Mouse (Mus musculus): ENCODE measurements at regions not wholly inside any gene's neighbourhood (a gene's known extent, or its start where the extent isn't known, plus 50 kb on each side); places are given as distances from the start of the nearest gene placed in this dataset.

DNA sequence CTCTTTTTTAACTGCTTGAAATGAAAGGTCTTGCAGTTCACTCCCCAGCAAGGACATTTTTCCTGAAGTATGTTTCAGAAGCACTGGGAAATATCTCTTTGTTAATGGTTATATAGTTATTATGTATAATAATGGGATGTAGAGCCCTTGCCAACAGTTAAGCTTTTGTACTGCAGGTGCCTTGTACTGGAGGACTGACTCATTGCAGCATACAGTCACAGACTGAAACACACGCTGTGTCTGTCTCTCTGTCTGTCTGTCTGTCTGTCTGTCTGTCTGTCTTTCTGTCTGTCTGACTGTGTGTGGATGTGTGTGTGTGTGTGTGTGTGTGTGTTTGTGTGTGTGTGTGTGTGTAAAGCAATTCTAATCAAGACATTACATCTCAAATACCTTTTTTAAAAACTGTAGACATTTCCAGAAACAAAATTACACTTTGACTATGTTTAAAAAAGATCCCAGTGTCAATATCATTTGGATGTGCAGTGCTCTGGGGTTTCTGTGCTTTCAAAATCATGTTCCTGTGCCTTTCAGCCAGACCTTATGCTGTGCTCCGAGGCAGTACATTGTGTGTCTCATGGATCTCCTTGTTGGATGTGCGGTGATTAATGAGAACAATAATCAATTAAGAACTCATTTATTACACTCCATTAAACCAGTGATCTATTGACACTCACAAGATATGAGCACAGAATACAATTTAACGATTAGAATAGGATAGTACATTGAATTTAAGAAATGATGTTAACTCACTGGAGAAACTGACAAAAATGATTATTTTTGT is 299.5 kb downstream of the Arl6ip6 start:
- TF ChIP-seq POLR2A (IDR thresholded peaks at IDR 0.05; ENCODE audit: borderline replicate concordance, insufficient read depth, low read length) (no peak), CTCF (IDR thresholded peaks at IDR 0.05; ENCODE audit: borderline replicate concordance, insufficient read depth, low read depth, low read length) (no peak)

All from cerebellum, adult 2 months (tissue).